Mouse (Mus musculus): ENCODE data around the gene Ddit4l.
"Not testable (repeated sequence)": the region's sequence is repeated elsewhere in the genome, so short reads cannot be mapped to it uniquely, and the experiment has no call there.

Gene Ddit4l

DNA sequence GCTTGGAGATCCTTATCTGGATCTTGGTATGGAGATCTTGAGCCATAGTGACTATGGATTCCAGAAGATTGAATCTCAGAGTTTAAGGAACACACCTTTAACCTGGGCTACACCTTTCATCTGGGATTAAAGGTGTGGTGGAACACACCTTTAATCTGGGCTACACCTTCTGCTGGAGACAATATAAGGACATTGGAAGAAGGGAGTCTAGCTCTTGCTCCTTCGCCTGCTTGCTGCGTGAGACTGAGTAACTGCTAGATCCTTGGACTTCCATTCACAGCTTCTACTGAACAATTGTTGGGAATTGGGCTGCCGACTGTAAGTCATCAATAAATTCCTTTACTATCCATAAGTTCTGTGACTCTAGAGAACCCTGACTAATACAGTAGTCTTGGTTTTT, at the start of gene Ddit4l:
Ddit4l (plus strand) TSS at position 301 of the 400 bp plus-strand sequence.
- not testable (repeated sequence) for DNase-seq (ENCODE audit: low read depth, low spot score)

DNA sequence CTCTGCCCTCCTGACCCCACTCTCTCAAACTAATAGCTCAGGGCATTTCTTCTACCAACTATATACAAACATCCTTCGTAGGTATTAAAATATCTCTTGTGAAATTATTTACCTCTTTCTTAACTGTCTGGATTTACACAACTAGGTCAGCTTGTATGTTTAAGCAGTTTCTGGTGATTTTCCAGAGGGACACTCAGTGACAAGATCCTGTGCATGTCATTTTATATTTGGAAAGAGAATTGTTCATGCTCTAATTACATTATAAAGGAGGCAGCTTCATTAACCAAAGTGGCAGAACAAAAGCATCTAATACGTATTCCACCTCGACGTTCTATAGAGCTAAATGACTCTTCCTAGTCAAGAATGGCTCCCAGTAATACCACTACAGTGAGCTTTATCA, 45.3 kb upstream of the Ddit4l start:
- DNase-seq (ENCODE audit: low read depth, low spot score), result no peak

DNA sequence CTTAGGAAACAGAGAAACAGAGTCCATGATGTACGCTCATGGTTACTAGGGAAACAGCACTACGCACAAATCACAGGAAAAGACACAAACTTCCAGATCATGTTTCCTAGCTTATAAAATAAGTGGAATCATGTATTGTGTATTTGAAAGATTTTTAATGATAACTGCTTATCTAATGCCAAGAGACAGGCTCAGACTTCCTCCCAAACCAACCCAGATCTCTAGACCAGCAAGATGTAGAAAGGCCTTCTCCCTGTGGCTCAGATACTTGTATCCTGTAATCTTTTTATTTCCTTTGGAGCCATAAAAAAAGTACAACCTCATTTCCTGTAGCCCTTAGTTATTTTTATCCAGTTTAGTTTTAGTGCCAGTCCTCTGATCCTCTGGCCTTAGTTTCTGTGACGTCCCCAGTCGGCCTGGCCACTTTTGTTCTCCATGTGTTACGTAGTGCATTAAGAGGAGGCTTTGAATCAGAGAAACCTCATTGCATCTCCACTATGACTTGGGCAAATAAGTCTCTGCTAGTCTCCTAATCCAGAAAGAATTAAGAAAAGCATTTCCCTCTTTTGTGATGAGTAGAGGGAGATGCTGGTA, 34.9 kb upstream of the Ddit4l start:
- DNase-seq (ENCODE audit: low read depth, low spot score), result no peak

DNA sequence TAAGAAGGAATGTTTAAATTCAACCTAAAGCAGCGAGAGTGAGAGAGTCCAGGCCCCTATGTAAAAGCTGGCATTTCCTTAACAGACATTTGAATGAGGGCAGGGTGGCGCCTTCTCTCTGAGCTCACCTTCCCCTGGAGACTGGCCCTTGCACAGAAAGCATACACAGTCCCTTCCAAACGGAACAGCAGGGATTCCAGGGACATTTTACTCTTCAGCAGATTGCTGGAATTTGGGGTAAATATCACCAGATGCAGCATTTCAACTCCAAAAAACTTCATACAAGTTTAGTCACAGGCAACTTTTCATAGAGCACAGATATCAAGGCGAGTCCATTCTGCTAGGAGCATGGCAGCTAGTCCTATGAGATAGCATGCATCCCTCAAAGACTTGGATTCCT, 31.6 kb upstream of the Ddit4l start:
- no peak for DNase-seq (ENCODE audit: low read depth, low spot score)

DNA sequence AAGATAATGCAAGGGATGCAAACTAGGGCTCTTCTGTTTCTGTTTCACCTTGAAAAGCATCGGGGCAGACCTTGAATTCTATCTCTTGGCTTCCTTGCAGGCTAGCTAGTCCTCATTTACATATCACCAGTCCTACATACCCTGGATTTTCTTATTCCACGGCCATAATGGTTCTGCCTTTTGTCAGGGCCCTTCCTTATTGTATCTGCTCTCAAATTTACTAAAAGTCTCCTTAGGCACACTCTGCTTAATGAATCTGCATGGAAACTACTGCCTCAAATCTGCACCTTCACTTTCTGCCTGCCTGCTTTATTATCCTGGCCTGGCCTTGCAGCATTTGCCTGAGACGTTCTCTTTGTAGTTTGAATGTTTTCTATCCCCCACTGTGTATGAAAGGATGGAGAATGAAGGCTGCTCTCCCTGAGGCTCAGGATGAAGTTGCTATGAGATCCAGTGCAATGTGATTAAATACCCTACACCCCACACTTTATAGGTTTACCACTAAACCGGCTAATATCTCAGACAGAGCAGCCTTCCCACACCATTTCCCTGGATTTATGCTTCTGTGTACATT, 27.0 kb upstream of the Ddit4l start:
- DNase-seq (ENCODE audit: low read depth, low spot score), result no peak

DNA sequence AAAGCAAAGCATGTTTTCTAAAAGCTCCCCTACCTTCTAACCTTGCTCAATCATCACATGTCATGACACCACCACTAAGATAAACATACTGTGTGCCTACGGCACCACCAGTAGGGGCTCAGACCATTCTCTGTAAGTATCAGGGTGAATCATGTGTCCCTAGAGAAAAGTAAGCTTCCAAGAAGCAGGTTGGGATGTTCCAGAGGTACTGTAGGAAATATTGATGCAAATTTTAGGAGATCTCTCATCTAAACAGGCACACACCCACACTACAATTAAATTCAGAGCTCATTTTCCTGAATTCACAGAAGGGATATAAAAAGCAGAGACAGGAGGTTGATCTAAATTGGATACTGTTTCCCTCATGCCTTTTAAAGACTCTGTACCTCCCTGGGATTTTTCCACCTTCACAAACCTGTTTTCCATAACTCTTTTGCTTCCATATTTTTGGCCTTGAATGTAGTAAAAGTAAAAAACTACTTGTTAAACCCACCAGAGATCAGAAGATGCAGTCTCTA, 12.4 kb upstream of the Ddit4l start:
- DNase-seq (ENCODE audit: low read depth, low spot score), result no peak

DNA sequence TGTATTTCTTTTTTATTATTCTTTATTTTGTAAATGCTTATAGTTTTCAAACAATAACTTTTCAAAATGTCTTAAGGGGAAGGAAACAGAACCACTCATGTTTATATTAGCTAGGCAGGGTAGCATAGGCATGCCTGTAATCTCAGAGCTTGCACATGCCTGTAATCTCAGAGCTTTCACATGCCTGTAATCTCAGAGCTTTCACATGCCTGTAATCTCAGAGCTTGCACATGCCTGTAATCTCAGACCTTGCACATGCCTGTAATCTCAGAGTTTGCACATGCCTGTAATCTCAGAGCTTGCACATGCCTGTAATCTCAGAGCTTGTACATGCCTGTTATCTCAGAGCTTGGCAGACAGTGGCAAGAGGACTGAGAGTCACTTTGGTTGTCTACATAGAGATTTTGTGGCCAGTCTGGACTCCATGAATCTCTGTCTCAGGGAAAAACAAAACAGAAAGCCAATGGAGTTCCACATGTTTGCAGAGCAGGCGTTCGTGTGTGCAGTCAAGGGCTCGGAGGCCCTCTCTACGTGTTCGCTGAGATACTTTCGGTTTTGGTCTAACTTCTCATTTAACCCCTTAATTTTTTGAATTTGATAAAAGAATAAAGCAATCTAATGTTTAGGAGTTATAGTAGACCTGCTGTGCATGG, 10.8 kb upstream of the Ddit4l start:
- no peak for DNase-seq (ENCODE audit: low read depth, low spot score)

DNA sequence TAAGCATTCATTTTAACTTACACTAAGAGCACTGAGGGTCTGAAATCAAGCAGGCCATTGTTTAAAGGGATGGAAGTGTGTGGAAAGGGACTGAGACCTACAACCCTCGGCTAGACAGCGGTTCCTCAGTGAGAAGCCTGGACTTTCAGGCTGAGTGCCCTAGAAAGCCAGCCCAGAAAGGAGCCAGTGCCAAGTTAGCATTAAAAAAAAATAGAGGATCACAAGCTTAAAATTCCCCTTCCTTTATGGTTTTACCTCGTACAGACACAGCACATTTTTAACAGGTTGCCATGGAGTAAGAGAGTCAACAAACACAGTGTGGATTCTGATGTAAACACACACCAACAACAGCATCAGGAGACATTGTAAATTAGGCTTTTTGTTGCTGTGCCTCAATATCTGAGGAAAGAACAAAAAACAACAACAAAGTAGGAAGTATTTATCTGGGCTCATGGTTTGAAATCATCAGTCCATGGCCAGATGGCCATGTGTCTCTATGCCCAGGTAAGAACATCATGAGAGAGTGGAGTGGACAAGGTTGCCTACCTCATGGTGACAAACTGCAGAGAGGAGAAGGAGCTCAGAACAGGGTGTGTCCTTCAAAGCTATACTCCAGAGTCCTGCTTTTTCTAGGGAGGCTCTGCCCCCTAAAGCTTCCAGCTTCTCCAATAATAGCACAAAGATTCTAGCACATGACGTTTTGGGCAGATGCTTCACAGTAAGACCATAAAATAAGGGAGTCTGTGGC, 10.1 kb upstream of the Ddit4l start:
- DNase-seq (ENCODE audit: low read depth, low spot score), result no peak

DNA sequence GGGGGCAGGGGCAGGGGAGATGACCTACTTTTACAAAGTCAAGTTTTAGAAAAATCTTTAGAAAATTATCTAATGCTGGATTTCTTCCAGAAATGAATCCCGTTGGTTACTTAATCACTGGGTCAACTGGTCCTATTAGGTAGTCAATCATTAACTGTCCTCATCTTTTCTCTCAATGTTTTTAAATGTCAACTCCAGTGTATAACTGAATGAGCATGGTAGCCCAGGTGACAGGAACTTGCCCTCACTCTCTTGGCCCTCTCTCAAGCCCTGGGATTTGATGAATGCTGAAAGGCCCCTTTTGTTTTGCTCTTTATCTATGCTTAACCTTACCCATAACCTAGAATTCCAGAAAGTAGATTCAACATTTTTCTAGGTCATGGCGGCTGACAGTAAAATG, 9.4 kb upstream of the Ddit4l start:
- DNase-seq (ENCODE audit: low read depth, low spot score), result no peak

DNA sequence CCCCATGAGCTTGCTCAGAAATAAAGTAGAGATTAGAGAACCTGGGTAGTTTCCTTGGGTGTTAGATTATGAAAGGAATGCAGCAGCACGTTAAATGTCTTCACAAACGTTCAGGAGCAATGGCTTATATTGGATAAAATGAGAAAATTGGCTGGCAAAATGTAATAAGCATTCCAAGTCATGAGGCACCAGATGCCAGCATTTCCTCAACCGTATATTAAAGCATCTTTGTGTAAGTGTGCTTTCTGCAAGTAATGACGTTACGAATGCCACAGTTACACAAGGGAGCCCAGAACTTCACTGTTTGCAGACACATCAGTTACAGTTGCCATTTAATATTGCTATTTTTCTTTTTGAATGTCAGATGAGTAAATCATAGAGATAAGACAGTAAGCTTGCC, 872 bp upstream of the Ddit4l start:
- DNase-seq (ENCODE audit: low read depth, low spot score), result no peak

DNA sequence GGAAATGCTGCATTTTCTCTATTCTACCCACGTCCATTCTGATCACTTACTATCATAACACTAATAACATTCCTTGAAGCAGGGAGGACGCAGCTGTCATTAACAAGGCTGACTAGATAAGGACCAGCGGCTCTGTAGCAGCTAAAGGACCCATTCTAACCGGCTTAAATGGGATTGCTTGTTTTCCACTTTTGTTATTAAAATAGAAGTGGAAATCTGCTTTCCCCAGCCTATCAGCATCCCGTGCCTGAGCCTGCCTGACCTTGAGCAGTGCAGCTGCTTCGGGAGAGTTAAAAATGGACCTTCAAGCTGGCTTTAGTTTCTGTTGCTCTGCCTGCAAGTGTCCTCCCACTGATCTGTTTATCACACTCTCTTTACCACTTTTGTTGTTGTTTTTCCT, 679 bp downstream of the Ddit4l start:
- peak; percentile 48 for DNase-seq (ENCODE audit: low read depth, low spot score)

DNA sequence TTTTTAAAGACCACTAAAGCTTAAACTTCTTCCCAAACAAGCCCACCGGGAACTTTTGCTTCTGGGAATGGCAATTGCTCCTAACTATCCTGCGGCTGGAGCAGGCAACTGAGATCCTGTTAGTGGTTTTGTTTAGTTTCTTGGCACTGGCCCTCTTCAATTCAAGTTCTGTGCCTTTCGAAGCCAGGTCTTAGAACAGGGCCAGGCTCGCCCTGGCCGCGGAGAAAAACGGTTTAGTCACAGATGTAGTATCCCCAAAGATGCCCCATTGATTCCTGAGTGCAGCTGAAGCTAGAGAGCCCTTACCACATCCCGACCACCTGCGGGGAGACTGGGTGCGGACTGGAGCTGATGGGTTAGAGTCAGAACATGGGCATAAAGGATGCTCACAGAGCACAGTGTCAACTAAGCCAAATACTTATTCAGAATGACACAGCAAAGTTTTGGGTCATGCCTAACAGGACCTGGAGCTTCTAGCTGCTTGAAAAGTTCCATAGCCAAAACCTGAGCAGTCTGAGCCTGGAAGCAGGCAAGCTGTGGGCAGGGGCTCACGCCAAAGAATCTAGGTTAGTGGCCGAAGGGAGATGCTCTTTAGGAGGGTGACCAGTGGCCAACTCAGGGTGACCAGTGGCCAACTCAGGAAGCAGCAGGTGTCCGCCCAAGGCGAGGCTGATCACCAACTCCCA, 1.6 kb downstream of the Ddit4l start:
- peak; percentile 26 for DNase-seq (ENCODE audit: low read depth, low spot score)

DNA sequence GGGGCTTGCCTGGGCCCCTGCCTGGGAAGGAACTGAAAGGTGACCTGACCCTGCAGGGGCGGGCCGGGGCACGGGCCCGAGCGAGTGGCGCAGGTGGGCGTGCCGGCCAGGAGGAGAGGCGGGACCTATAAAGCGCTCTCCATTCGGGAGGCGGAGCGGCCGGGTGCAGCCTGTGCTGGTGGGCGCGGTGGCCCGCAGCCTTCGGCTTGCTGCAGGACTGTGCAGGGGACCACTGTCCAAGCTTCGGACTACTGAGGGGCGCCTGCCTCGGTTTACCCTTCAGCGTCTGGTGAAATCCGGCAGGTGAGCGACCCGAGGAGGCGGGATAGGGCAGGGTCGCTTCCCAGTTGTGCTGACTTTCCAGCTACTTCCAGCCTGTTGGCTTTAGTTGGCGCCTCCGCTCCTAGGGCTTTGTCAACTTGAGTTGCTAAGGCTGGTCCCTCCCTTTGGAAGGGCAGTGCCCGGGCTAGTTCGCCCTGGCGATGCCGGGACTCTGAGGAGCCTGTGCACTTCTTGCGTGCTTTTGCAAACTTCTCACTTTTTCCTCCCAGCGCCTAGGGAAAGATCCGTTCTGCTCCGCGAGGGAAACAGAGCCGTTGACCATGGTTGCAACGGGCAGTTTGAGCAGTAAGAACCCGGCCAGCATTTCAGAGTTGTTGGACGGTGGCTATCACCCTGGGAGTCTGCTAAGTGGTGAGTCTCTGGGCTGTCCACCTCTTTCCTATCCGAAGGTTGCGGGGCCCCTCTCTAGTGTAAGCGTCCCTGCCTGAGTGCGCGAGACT, 2.4 kb downstream of the Ddit4l start:
- DNase-seq (ENCODE audit: low read depth, low spot score), result peak; percentile 57

DNA sequence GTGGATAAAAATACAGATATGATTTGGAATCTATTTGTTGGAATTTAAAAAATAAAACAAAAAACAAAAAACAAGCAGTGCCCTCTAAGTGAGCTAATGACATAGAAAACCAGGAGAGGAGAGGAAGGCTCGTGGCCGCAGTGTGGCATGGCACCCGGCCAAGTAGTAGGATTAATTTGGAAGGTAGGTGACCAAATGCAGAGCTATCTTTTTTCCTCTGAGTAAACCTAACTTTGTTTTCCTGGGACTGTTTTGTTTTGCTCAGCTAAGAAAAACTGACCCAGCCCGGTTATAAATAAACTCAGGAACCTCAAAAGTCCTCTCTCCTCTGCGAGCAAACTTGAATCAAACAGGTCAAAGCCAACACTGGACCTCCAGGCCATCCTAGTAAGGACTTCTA, 3.6 kb downstream of the Ddit4l start:
- DNase-seq (ENCODE audit: low read depth, low spot score), result no peak

DNA sequence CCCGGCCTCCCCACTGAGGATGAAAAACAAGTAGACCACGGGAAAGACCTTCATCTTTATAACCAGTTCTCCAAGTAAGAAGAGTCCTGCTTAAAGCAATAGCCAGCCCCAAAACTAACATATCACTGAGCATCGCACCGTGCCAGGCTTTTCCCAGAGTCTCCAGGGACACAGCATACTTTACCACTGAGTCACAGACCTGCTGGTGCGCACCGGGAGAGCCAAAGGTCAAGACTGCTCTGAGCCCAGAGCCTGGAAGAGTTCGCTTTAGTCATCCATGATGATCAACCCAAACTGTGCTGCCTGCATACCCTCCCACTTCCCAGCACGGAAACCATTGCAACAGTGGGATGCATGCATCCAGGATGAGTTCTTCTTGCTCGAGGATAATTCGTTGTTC, 12.3 kb downstream of the Ddit4l start:
- no peak for DNase-seq (ENCODE audit: low read depth, low spot score)

DNA sequence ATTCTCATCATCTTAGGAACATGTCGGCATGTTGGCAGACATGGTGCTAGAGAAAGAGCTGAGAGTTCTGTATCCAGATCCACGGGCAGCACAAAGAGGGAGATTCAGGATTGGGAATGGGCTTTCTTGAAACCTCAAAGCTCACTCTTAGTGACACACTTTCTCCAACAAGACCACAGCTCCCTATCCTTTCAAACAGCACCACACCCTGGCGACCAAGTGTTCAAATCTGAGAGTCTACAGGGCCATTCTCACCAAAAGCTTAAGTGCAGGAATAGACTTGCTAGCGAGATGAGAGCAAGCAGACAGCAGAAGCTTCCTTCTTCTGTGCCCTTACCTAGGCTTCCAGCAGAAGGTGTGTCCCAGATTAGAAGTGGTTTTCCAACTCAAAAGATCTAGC, 15.2 kb downstream of the Ddit4l start:
- DNase-seq (ENCODE audit: low read depth, low spot score), result no peak

DNA sequence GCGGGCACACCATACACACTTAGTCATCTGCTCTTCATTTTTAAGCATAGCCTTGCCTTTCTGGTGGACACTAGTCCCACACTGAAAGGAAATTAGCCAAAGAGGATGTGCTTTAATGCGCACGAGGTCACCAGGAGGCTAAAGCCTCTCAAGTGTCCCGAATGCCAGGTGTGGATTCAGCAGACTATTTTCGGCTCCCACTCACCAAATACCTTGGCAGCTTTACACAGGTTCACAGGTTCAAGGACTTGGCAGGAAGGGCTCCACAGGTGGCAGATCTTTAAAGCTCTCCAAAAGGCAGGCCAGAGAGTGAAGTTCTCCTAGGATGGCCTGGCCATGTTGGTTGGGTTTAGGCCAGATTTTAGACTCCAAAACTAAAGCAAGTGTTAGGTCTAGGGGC, 19.8 kb downstream of the Ddit4l start:
- no peak for DNase-seq (ENCODE audit: low read depth, low spot score)

DNA sequence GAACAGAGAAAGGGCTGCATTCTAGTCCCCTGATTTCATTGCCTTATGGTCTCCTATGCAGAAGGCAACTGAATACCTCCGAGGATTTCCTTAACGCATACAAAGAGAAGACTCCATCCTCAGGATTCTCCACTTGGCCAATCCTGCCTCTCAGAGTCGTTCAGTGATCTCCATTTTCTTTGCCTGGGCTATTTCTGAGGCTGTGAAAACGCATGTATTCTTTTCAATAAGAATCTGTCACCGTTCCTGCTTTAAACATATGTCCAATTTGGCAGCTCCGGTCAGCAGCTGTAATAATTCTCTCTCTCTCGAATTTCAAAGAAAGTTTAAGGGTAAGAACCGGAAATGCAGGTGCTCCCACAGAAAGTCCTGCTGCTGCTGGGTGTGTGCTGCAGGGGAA, 20.7 kb downstream of the Ddit4l start:
- DNase-seq (ENCODE audit: low read depth, low spot score), result no peak

DNA sequence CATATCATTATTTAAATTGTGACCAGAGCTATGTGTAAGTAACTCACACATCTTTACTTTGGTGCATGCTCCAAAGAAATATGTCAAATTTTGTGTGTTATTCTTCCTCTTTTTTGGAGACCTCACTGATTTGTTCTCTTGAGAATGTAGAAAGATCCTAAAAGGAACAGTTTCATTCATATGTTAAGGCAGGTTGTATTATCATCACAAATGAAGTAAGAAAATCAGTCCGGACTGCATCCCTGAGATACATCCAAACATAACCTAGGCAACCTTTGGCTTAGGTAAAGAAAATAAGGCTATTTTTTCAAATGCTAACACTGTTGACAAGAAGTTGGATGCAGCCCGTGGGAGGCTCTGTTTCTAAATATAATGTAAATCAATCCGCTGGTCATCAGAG, 21.2 kb downstream of the Ddit4l start:
- DNase-seq (ENCODE audit: low read depth, low spot score), result peak; percentile 6

DNA sequence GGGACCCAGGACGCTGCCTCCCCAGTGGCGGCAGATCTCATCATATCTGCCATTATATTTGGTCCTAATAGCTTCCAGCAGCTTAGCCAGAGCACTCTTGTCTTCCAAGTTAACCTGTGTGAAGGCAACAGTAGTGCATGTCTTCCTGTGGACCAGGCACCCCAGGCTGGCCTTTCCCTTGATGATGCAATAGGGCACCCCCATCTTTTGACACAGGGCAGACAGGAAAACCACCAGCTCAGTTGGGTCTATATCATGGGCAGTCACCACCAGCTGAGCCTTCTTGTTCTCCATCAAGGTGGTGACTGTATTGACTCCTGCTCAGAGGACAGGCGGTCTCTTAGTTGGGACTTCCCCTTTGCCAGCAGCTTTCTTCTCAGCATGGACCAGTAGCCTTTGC, 22.7 kb downstream of the Ddit4l start:
- no peak for DNase-seq (ENCODE audit: low read depth, low spot score)

DNA sequence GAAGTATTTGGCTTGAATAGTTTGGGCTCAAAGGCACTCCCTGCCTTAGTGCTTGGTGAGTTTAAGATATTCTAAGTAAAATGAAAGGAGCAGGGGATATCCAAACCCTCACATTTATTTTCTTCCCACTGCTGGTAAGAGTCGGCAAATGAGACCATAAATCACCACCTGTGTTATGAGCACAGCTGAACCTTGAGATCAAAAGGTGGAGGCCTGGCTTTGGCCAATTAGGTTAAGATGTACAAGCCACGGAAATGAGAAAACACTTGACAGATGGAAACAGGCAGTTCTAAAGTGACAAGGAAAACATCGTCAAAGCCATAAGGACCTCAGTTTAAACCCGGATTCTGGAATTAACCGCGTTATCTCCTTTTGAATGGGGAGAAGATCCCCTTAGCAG, 23.5 kb downstream of the Ddit4l start:
- DNase-seq (ENCODE audit: low read depth, low spot score), result no peak

Measured in ES-CJ7 (cell line).